Mouse (Mus musculus) embryonic fibroblast, embryonic 13.5 days (primary cell): ENCODE measurements around the gene Nr1h4.

Source experiments
- CTCF ChIP-seq: IDR thresholded peaks from 2 replicates; pipeline ENCODE4 v1.5.1; 2011; ENCODE audit warnings: mild to moderate bottlenecking, control low read depth, low read length, moderate library complexity, borderline replicate concordance; ENCODE audit not compliant: insufficient read depth
- POLR2A ChIP-seq: IDR thresholded peaks from 2 replicates; pipeline ENCODE4 v1.6.1; 2011; ENCODE audit warnings: low read depth, mild to moderate bottlenecking, control low read depth, low read length, moderate library complexity

GRCm38 (mm10) chr10:89531194-89531634 lies 2.2 kb downstream of the Nr1h4 start:
- TF ChIP-seq POLR2A (no peak), CTCF (no peak)
